Mouse (Mus musculus) embryonic facial prominence, embryonic 15.5 days (tissue): ENCODE measurements at regions not wholly inside any gene's neighbourhood (a gene's known extent, or its start where the extent isn't known, plus 50 kb on each side); places are given as distances from the start of the nearest gene placed in this dataset.

Experiments used
- ATAC-seq: fragments of 200-750 bp; cut with Nextera tagmentation; 2 replicates; pipeline ENCODE4 v1.8.0; 2017; ENCODE audit warnings: low read depth, moderate TSS enrichment; ENCODE audit not compliant: insufficient number of reproducible peaks, low FRiP score, low TSS enrichment
- H3K27ac ChIP-seq: fragments of 300-500 bp; sonication (generic); replicated peaks from 2 replicates; pipeline ENCODE4 v1.5.1; 2015; ENCODE audit warnings: mild to moderate bottlenecking, inconsistent platforms
- H3K27me3 ChIP-seq: fragments of 300-500 bp; sonication (generic); 2 replicates; pipeline ENCODE4 v1.6.1; 2015; ENCODE audit warnings: inconsistent platforms
- H3K36me3 ChIP-seq: fragments of 300-500 bp; sonication (generic); 2 replicates; pipeline ENCODE4 v1.6.1; 2015; ENCODE audit warnings: mild to moderate bottlenecking, inconsistent platforms
- H3K4me1 ChIP-seq: fragments of 300-500 bp; sonication (generic); 2 replicates; pipeline ENCODE4 v1.6.1; 2015; ENCODE audit warnings: inconsistent platforms
- H3K4me2 ChIP-seq: fragments of 300-500 bp; sonication (generic); replicated peaks from 2 replicates; pipeline ENCODE4 v1.6.1; 2015; ENCODE audit warnings: mild to moderate bottlenecking, inconsistent platforms
- H3K4me3 ChIP-seq: fragments of 300-500 bp; sonication (generic); replicated peaks from 2 replicates; pipeline ENCODE4 v1.5.1; 2015; ENCODE audit warnings: mild to moderate bottlenecking, inconsistent platforms
- H3K9ac ChIP-seq: fragments of 300-500 bp; sonication (generic); 2 replicates; pipeline ENCODE4 v1.6.1; 2015; ENCODE audit warnings: inconsistent platforms
- H3K9me3 ChIP-seq: fragments of 300-500 bp; sonication (generic); replicated peaks from 2 replicates; pipeline ENCODE4 v1.6.1; 2016; ENCODE audit warnings: inconsistent platforms
- WGBS: fragments of 180-500 bp; shearing (Covaris S2); methylation state at CpG from one replicate; pipeline ENCODE4 v1.1.7; 2015; 5-methylcytosine and 5-hydroxymethylcytosine counted together

DNA sequence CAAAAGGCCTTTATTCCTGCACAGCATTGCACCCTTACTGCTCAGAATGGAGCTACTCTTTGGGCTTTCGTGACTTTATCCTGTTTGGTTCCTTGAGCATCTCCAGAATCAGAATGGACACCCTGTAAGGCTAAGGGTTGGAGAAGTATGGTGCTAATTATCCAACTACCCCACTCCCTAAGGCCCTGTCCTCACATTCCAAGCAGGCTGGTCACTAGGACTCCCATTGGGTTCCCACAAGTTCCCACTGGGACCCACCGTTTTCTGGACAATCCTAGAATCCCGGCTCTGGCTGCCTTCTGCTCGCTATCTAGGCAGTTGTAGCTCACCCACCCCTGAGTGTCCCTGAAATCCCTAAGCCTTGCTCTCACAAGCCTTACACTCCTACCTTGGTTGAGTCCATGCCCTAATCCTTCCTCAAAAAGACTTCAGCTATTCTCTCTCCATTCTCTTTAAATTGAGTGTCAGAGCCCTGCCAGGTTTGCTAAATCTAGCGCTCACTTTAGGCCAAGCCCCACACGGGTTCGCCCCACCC, 146.1 kb downstream of the Efcab1 start:
- Histone ChIP-seq H3K9me3 (no peaks in the 10 kb centered on the region), H3K27me3 (no peaks in the 10 kb centered on the region), H3K9ac (no peak overlapping the region), H3K4me3 (no peak overlapping the region), H3K27ac (peak overlapping the region; percentile 85), H3K36me3 (no peaks in the 10 kb centered on the region), H3K4me2 (peak overlapping the region; percentile 32), H3K4me1 (peaks cover 52% of the 10 kb centered on the region)
- WGBS: 23% methylated on average over 7 of the region's 7 CpGs
- ATAC-seq: no peak

DNA sequence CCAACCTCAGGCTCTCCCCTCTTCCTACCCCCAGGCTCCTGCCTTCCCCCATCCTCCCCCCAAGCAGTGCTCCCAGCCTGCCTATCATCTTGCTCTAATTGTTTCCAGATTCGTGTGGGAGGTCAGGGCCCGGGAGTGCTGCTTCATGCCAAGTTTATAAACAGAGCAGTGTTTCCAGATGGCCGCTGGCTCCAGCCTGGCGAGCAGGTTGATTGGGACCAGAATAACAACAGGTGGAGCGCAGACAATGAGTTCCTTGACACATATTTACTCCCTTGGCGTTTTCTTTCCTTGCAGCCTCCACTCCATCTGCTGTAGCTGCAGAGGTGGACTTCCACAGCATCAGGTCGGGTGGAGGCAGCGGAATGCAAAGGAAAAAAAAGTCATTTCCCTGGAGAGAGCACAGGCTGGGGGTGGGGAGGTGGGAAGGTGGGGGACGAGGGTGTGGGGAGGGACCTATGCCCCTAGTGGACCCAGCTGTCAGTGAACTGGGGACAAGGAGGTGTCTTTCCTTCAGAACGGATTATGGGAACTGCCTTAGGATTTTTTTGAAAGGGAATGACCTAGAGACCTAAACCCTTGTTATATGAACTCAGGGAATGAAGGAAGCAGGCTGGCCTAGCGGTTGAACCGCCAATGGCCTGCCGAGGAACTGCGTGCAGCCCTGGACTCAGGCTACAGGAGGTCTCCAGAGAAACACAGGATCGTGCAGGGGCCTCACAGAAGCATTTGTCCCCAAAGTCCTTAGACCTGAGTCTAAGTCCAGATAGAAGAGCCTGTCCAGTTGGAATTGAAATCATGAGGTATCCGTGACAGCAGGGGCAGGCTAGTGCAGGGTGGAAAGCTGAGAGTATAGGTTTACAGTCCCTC, 146.8 kb downstream of the Efcab1 start:
- H3K4me2 ChIP-seq: peak overlapping the region; percentile 32
- no peak overlapping the region for H3K9ac ChIP-seq
- peak; percentile 95 for ATAC-seq
- 7% methylated on average over 16 of the region's 16 CpGs for WGBS
- H3K9me3 ChIP-seq: no peaks in the 10 kb centered on the region
- no peak overlapping the region for H3K4me3 ChIP-seq
- no peaks in the 10 kb centered on the region for H3K36me3 ChIP-seq
- H3K4me1 ChIP-seq: peaks cover 52% of the 10 kb centered on the region
- H3K27ac ChIP-seq: peak overlapping the region; percentile 85
- no peaks in the 10 kb centered on the region for H3K27me3 ChIP-seq

DNA sequence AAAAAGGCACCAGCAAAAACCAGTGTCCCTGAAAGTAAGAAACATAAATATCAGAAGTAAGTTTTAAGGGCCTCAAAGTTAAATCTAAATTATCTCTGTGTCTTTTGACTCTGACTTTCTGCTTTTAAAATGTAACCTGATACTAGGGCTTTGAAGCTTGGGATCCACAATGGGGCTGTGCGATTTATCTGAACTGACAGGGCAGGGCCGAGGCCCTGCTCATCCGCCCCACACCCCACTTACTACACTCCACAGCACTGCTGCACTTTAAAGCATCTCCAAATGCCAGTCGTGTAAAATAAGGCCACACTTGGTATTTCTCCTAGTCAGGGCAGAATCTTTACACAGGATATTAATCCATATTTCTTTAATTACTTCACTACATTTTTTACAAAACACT, 147.4 kb downstream of the Efcab1 start:
- no peak for ATAC-seq
- Histone ChIP-seq H3K4me3 (no peak overlapping the region), H3K4me2 (no peak overlapping the region), H3K27ac (peak overlapping the region; percentile 85), H3K27me3 (no peaks in the 10 kb centered on the region), H3K9ac (no peak overlapping the region), H3K9me3 (no peaks in the 10 kb centered on the region), H3K36me3 (no peaks in the 10 kb centered on the region), H3K4me1 (peaks cover 52% of the 10 kb centered on the region)
- 4% methylated on average over 4 of the region's 4 CpGs for WGBS

DNA sequence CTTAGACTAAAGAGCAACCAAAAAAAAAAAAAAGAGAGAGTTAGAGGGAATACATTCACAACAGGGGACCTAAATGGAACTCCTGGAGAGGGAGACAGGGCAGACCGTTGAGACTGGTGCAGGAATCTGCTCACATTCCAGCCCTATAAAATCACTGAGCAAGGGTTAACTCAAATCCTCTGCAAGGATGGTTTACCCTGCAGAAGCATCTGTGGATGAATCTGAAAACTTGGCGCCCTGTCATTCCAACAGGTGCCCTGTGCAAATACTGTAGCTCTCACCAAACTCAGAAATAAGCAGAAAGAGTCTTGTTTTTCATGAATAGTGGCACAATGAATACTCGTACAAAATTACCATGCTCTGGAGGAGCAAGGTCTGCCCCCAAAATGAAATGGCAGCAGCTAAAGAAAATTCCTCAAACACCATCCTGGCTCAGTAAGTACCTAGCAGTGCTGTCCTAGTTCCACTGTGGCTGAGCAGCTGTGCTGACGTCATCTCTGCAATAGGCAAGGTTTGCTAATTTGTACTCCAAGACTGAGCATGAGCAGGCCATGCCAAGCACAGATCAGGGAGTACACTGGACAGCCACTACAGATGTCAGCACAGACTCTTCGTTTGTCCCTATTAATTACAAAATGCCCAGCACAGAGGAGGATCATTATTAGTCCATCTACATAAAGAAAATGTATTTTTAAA, 148.0 kb downstream of the Efcab1 start:
- Histone ChIP-seq H3K27me3 (no peaks in the 10 kb centered on the region), H3K4me1 (peaks cover 52% of the 10 kb centered on the region), H3K4me3 (no peak overlapping the region), H3K9ac (no peak overlapping the region), H3K9me3 (no peaks in the 10 kb centered on the region), H3K27ac (peak overlapping the region; percentile 71; the same call in 1 of the 2 replicates), H3K36me3 (no peaks in the 10 kb centered on the region), H3K4me2 (no peak overlapping the region)
- no peak for ATAC-seq
- 20% methylated on average over 5 of the region's 5 CpGs for WGBS

- Histone ChIP-seq H3K27me3 (no peaks in the 10 kb centered on the region), H3K36me3 (no peaks in the 10 kb centered on the region), H3K9ac (no peak overlapping the region), H3K9me3 (no peaks in the 10 kb centered on the region), H3K27ac (0 out of 2 replicates have a peak overlapping the region, but pooled peaks have one; percentile 44), H3K4me3 (no peak overlapping the region), H3K4me2 (no peak overlapping the region), H3K4me1 (peaks cover 52% of the 10 kb centered on the region)
- ATAC-seq: no peak
- WGBS: 68% methylated on average over 5 of the region's 5 CpGs
Measured at GRCm38 (mm10) chr16:15055697-15056096, 149.3 kb downstream of the Efcab1 start.

- Histone ChIP-seq H3K9me3 (no peaks in the 10 kb centered on the region), H3K4me2 (no peak overlapping the region), H3K27me3 (no peaks in the 10 kb centered on the region), H3K4me1 (no peaks in the 10 kb centered on the region), H3K4me3 (no peak overlapping the region), H3K36me3 (no peaks in the 10 kb centered on the region), H3K27ac (no peak overlapping the region), H3K9ac (no peak overlapping the region)
- WGBS: 63% methylated on average over 7 of the region's 7 CpGs
- ATAC-seq: no peak
Measured at GRCm38 (mm10) chr16:15070485-15070960, 164.1 kb downstream of the Efcab1 start.

DNA sequence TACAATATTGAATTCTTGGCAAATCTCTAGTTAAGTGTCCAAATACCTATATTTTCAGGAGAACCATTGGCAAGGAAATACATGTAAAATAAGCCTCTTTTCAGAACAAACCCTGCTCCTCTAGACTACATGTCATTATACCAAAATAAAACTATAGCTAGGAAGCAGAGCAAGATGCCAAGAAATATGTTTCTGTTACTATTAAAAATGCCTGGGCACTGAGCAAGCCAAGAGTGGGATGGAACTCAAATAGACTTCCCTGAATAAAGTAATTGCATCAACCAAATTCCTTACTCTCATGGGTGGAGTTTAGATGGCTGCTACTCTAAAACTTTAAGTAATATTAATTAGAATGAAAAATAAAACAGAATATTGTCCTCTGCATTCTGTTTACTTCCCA, 168.0 kb downstream of the Efcab1 start:
- ATAC-seq: no peak
- H3K27ac ChIP-seq: no peak overlapping the region; the same call in 1 of the 2 replicates
- no peaks in the 10 kb centered on the region for H3K36me3 ChIP-seq
- H3K4me1 ChIP-seq: no peaks in the 10 kb centered on the region
- H3K4me3 ChIP-seq: no peak overlapping the region
- no peaks in the 10 kb centered on the region for H3K9me3 ChIP-seq
- no peak overlapping the region for H3K4me2 ChIP-seq
- H3K27me3 ChIP-seq: no peaks in the 10 kb centered on the region
- H3K9ac ChIP-seq: no peak overlapping the region

DNA sequence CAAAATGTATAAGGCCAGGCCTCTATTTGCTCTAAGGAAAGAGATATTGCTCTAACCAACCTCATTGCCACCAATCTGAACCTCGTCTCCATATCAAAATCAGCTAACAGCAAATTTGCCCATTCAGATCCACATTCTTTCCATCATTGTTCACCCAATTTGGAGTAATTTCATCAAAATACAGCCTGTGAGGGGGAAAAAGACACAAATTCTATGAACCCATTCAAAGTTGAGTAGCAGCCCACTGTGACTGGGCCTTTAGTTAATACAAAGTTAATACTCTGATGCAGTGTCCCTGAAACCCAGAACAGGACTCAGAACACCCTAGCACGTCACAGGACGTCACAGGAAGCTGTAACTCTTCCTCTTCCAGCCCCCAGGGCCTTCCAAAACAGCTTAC, 177.3 kb downstream of the Efcab1 start:
- ATAC-seq: no peak
- Histone ChIP-seq H3K4me3 (no peak overlapping the region), H3K9me3 (no peaks in the 10 kb centered on the region), H3K9ac (no peak overlapping the region), H3K27me3 (no peaks in the 10 kb centered on the region), H3K4me1 (peaks cover 17% of the 10 kb centered on the region), H3K27ac (peak overlapping the region; percentile 96), H3K4me2 (peak overlapping the region; percentile 80; the same call in 1 of the 2 replicates), H3K36me3 (no peaks in the 10 kb centered on the region)
- 42% methylated on average over 3 of the region's 3 CpGs for WGBS

DNA sequence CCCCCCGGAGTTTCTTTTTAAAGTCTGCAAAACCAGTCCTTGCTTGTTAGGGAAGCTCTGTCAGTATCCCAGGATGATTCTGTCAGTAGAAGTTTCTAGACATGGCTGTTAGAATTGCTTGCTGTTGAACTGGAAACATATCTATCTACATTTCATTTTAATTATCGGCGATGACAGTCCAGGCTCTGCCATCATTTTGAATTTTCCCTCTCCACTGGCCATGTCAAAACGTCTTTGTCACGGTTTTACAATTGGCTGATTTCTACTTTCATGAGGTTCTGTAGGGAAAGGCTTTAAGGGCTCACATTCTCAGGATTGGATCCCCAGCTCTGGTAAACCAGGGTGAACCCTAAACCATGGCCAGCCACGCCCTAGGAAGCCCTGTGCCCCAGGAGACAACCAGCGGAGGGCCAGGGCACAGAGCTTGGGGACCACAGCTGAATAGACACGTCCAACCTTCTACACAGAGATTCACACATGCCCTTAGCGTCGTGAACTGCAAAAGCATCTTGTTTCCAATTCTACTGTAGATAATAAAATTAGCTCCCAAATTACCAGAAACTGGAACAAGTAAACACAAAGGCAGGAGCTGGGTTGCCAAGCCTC, 177.8 kb downstream of the Efcab1 start:
- H3K9ac ChIP-seq: peak overlapping the region; percentile 46
- H3K27ac ChIP-seq: peak overlapping the region; percentile 96
- ATAC-seq: peak; percentile 41
- no peaks in the 10 kb centered on the region for H3K27me3 ChIP-seq
- H3K4me1 ChIP-seq: peaks cover 17% of the 10 kb centered on the region
- peak overlapping the region; percentile 80 for H3K4me2 ChIP-seq
- WGBS: 9% methylated on average over 10 of the region's 10 CpGs
- no peaks in the 10 kb centered on the region for H3K36me3 ChIP-seq
- H3K9me3 ChIP-seq: no peaks in the 10 kb centered on the region
- peak overlapping the region; percentile 53 for H3K4me3 ChIP-seq

DNA sequence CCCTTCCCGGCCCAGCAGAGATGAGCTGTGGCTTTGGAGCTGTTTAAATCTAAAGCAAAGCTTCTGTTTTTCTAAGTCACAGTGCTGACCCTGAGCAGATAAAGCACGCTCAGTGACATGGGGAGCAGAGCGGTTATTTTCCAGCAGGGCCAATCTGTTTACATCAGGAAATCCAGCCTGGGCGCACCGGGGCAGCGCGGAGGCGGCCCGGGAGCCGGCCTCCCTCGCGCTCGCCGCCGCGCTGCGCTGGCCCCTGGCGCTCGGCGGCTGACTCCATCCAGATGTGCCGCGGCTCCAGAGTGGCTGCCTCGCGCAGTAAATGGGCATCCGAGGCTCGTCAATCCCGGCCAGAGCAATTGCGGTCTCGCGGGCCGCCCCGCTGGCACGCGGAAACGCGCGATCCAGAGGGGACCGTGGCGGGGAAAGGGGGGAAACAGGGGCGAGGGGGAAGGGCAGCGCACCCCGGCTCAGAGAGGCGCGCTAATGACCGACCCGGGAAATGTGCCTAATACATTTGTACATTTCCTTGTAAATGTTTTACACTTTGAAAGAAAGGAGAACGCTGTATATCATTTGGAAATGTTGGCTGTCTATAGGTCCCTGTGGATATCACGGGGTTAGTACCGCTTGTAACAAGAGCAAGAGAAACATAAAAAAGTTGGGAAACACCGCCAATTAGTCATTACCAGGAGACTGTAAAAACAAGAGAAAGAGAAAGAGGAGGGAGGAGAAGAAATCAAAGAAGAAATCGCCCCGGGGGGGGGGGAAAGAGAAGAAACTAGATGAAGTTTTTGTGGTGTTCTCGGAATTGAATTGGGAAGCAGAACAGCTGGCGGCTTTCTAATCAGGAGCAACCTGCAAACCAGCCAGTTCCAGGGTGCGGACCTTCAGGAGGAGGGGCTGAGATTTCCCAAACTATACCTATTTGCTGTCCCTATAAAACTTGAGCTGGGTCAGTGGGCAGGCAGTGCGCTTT, 178.6 kb downstream of the Efcab1 start:
- no peaks in the 10 kb centered on the region for H3K36me3 ChIP-seq
- H3K4me1 ChIP-seq: peaks cover 17% of the 10 kb centered on the region
- WGBS: under 1% methylated on average over 56 of the region's 56 CpGs
- peak overlapping the region; percentile 46 for H3K9ac ChIP-seq
- peak overlapping the region; percentile 53 for H3K4me3 ChIP-seq
- peak overlapping the region; percentile 96 for H3K27ac ChIP-seq
- no peaks in the 10 kb centered on the region for H3K27me3 ChIP-seq
- no peaks in the 10 kb centered on the region for H3K9me3 ChIP-seq
- H3K4me2 ChIP-seq: peak overlapping the region; percentile 80
- peak; percentile 90 for ATAC-seq
